Mouse (Mus musculus) left cerebral cortex, adult 18-20 months (tissue): Measurements from ENCODE around the gene Comt. TPM values are rescaled to one million over a fixed set of nuclear protein-coding genes. Genes with fewer than 3 reads are reported as not detected.

ENCODE experiments used
- DNase-seq, 2 experiments: peaks; one replicate each; pipeline ENCODE4 v3.0.0; 2021 to 2022; ENCODE audit warnings: low spot score in 2 of 2, mixed read lengths in 1 of 2
- microRNA-seq, 2 experiments: library from miRNA; unstranded; fragments of <30 nt; microRNA quantifications; one replicate each; pipeline ENCODE4 v1.2.0; 2021
- total RNA-seq, 2 experiments: library from RNA; stranded (reverse); gene quantifications; 2 replicates each; pipeline ENCODE4 v1.2.3; 2021

Comt gene
- total RNA-seq, 2 experiments from 2014 or later: 90.5 to 91.4 TPM

- no peak for DNase-seq
These were observed 59.8 kb downstream of the Comt start for GRCm38 (mm10) chr16:18366849-18367248.

- DNase-seq: no peak
These were observed 63.7 kb downstream of the Comt start for GRCm38 (mm10) chr16:18362948-18363347.

- peak; percentile 32 to 58 for DNase-seq
These were observed 66.4 kb downstream of the Comt start for GRCm38 (mm10) chr16:18360151-18360805.

GRCm38 (mm10) chr16:18357977-18358376, 68.7 kb downstream of the Comt start:
- no peak for DNase-seq

GRCm38 (mm10) chr16:18356961-18357360, 69.7 kb downstream of the Comt start:
- no peak for DNase-seq

Small RNAs within 50 kb of the gene (microRNA-seq; reads per million reads assigned to microRNA genes)
- gene Gm26219: 0 reads per million in 2 experiments

Other genes with a start within 250 kb of the Comt start
- gene Ccdc188, start 209.0 kb downstream of the Comt start, total RNA-seq: not detected
- 100 to 1,000 TPM; 106 to 124 TPM for gene Zdhhc8, start 191.7 kb downstream of the Comt start, total RNA-seq
- gene Trmt2a, start 178.2 kb downstream of the Comt start, total RNA-seq: 10 to 100 TPM; 41.8 to 48.5 TPM
- gene Ranbp1, start 178.1 kb downstream of the Comt start, total RNA-seq: 10 to 100 TPM; 85.5 to 91.0 TPM
- not detected for gene Gm49776, start 168.5 kb downstream of the Comt start, total RNA-seq
- gene Dgcr8, start 137.6 kb downstream of the Comt start, total RNA-seq: 10 to 100 TPM; 41.7 to 42.4 TPM
- 100 to 1,000 TPM; 137 to 148 TPM for gene Tango2, start 78.7 kb downstream of the Comt start, total RNA-seq
- 10 to 100 TPM; 40.7 TPM for gene Arvcf, start 78.7 kb downstream of the Comt start, total RNA-seq
- 10 to 100 TPM; 19.4 to 21.3 TPM for gene Txnrd2, start 468 bp downstream of the Comt start, total RNA-seq
- 1 to 10 TPM; 6.2 to 7.1 TPM for gene Gnb1l, start 71.9 kb upstream of the Comt start, total RNA-seq
- 1 to 10 TPM; 6.4 to 9.7 TPM for gene Rtl10, start 72.0 kb upstream of the Comt start, total RNA-seq
- 1 to 10 TPM; 1.3 TPM for gene Tbx1, start 163.8 kb upstream of the Comt start, total RNA-seq
- gene Gp1bb, start 195.6 kb upstream of the Comt start, total RNA-seq: 1 to 10 TPM; 1.1 to 1.3 TPM
- 100 to 1,000 TPM; 231 to 252 TPM for gene Gm49601, start 199.6 kb upstream of the Comt start, total RNA-seq
- 100 to 1,000 TPM; 824 to 876 TPM for gene Sept5, start 203.1 kb upstream of the Comt start, total RNA-seq